Mouse (Mus musculus) small intestine, adult 2 months (tissue): Measurements from ENCODE around the gene Rictor.

Experiments used
- CTCF ChIP-seq: fragments of 200-500 bp; IDR thresholded peaks from 2 replicates; pipeline ENCODE4 v1.5.1; 2012; ENCODE audit warnings: low read depth, mild to moderate bottlenecking, control low read depth, inconsistent platforms, low read length, moderate library complexity, mixed read lengths; ENCODE audit not compliant: insufficient replicate concordance, insufficient read length; ENCODE audit errors: extremely low read depth
- POLR2A ChIP-seq: fragments of 200-500 bp; IDR thresholded peaks from 2 replicates; pipeline ENCODE4 v1.6.1; 2012; ENCODE audit warnings: low read depth, mild to moderate bottlenecking, control low read depth, inconsistent platforms, low read length, moderate library complexity

GRCm38 (mm10) chr15:6678479-6678878, 29.7 kb upstream of the Rictor start:
- TF ChIP-seq POLR2A (no peak), CTCF (no peak)
